Mouse (Mus musculus) thymus, adult 2 months (tissue): ENCODE measurements around the gene Clpx.
"Not testable (repeated sequence)": the region's sequence is repeated elsewhere in the genome, so short reads cannot be mapped to it uniquely, and the experiment has no call there.

Experiments
- CTCF ChIP-seq: fragments of 200-500 bp; IDR thresholded peaks from 2 replicates; pipeline ENCODE4 v1.5.1; 2012; ENCODE audit warnings: mild to moderate bottlenecking, control low read depth, low read length, moderate library complexity, borderline replicate concordance; ENCODE audit not compliant: control insufficient read depth, poor library complexity, insufficient read depth; ENCODE audit errors: extremely low read depth
- POLR2A ChIP-seq: fragments of 200-500 bp; IDR thresholded peaks from 2 replicates; pipeline ENCODE4 v1.6.1; 2012; ENCODE audit warnings: mild to moderate bottlenecking, low read length, control low read depth, moderate library complexity; ENCODE audit not compliant: control insufficient read depth, poor library complexity, insufficient read depth; ENCODE audit errors: extremely low read depth

- not testable (repeated sequence) for TF ChIP-seq POLR2A, CTCF
Observed at GRCm38 (mm10) chr9:65345439-65345838, 51.4 kb downstream of the Clpx start.
